Mouse (Mus musculus): ENCODE measurements around the gene Evi2.

DNA sequence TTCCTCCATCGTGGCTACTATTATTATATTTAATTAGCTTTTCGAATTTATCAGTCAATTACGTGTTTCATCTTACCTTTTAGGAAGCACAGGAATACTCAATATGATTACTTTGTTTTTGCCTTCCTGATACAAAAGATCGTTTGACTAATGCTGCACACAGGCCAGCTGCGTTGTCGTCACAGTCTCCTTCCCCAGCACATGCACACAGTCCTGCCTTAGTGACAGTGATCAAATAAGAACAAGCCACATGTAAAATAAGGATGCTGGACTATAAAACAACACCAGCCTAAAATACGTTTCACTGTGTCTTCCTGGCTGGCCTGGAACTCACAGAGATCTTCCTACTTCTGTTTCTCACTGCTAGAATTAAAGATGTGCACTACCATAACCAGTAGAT lies 25.9 kb downstream of the Evi2 start:
- TF ChIP-seq POLR2A (IDR thresholded peaks at IDR 0.05; ENCODE audit: control insufficient read depth, low read depth, low read length): no peak
- no peak for TF ChIP-seq CTCF (IDR thresholded peaks at IDR 0.05; ENCODE audit: control insufficient read depth, insufficient read depth, insufficient replicate concordance, low read depth, low read length)
